ENCODE assay signal across 12 mouse cellular contexts in genomic region chr3:95355911-95356544, GRCm38 (mm10). TPM values are rescaled to one million over a fixed set of nuclear protein-coding genes. Genes with fewer than 3 reads are reported as not detected.
A peak's percentile ranks its signal among the peaks of the same experiment; 100 is the strongest.
DNase-seq lines count a peak whose midpoint lies in the region; ATAC-seq and TF ChIP-seq lines count a peak whose summit lies in the region.
"Not testable (repeated sequence)": the region's sequence is repeated elsewhere in the genome, so short reads cannot be mapped to it uniquely, and the experiment has no call there.
"Had no signal": no experiment of that assay in that cellular context is flagged by ENCODE, and none has a peak within 500 bp of the region (broad histone marks: within the 10 kb centered on the region; RNA-seq: fewer than 3 reads in every experiment).

No protein-coding gene starts in this region.

- 35% methylated on average over 13 of the region's 19 CpGs for WGBS in forebrain, embryonic 10.5 days
- WGBS in heart, embryonic 12.5 days, result 17% methylated on average over 10 of the region's 19 CpGs
- WGBS in hindbrain, postnatal 0 days, result 29% methylated on average over 8 of the region's 19 CpGs
- WGBS in limb, embryonic 12.5 days, result 22% methylated on average over 12 of the region's 19 CpGs
- 10% methylated on average over 4 of the region's 19 CpGs for WGBS in lung, postnatal 0 days
- 29% methylated on average over 9 of the region's 19 CpGs for WGBS in neural tube, embryonic 11.5 days
- WGBS in thymus, adult 2 months, result 9% methylated on average over 11 of the region's 19 CpGs

- not testable (repeated sequence) for ATAC-seq in heart, embryonic 12.5 days (ENCODE audit: insufficient number of reproducible peaks, low FRiP score); limb, embryonic 12.5 days (ENCODE audit: insufficient number of reproducible peaks, insufficient read depth, low FRiP score, low TSS enrichment, low read depth); lung, postnatal 0 days; neural tube, embryonic 11.5 days (ENCODE audit: insufficient read depth, low FRiP score, low TSS enrichment)
- 0 out of 2 replicates have a peak, but pooled peaks have one; percentile 30 for ATAC-seq in hindbrain, postnatal 0 days

- H3K4me3 ChIP-seq in forebrain, embryonic 10.5 days, result peak overlapping the region; percentile 62
- peak overlapping the region; percentile 73 for H3K4me3 ChIP-seq in heart, embryonic 12.5 days
- H3K4me3 ChIP-seq in hindbrain, postnatal 0 days (ENCODE audit: low read length), result peak overlapping the region; percentile 45
- peak overlapping the region; percentile 57 for H3K4me3 ChIP-seq in limb, embryonic 12.5 days (replicated peaks)
- peak overlapping the region; percentile 47; the same call in 1 of the 2 replicates for H3K4me3 ChIP-seq in lung, postnatal 0 days (ENCODE audit: low read depth, low read length)
- H3K4me3 ChIP-seq in neural tube, embryonic 11.5 days (ENCODE audit: low read depth, low read length), result peak overlapping the region; percentile 49
- H3K4me3 ChIP-seq in thymus, adult 2 months (ENCODE audit: control insufficient read depth, insufficient read depth, low read length), result peak overlapping the region; percentile 47

- not testable (repeated sequence) for TF ChIP-seq EP300 in lung, postnatal 0 days (IDR thresholded peaks at IDR 0.05)

- not testable (repeated sequence) for H3K27ac ChIP-seq in forebrain, embryonic 10.5 days; heart, embryonic 12.5 days (ENCODE audit: poor library complexity, severe bottlenecking); hindbrain, postnatal 0 days; limb, embryonic 12.5 days; lung, postnatal 0 days (ENCODE audit: low read length); neural tube, embryonic 11.5 days (ENCODE audit: low read depth, low read length); thymus, adult 2 months (ENCODE audit: control insufficient read depth, insufficient read depth, low read length)

- not testable (repeated sequence) for H3K4me1 ChIP-seq in forebrain, embryonic 10.5 days; heart, embryonic 12.5 days (replicated peaks); hindbrain, postnatal 0 days (ENCODE audit: insufficient read depth, low read length); limb, embryonic 12.5 days (replicated peaks); lung, postnatal 0 days (ENCODE audit: insufficient read depth, low read depth, low read length); neural tube, embryonic 11.5 days (ENCODE audit: control insufficient read depth, insufficient read depth, low read length); thymus, adult 2 months (replicated peaks; ENCODE audit: control insufficient read depth, insufficient read depth, low read length)

- not testable (repeated sequence) for H3K9me3 ChIP-seq in forebrain, embryonic 10.5 days; heart, embryonic 12.5 days (replicated peaks); hindbrain, postnatal 0 days (ENCODE audit: low read length); limb, embryonic 12.5 days; lung, postnatal 0 days (ENCODE audit: low read length); neural tube, embryonic 11.5 days (ENCODE audit: control insufficient read depth, low read length)

- 0 out of 2 replicates have a peak overlapping the region, but pooled peaks have one; percentile 82 for H3K9ac ChIP-seq in heart, embryonic 12.5 days
- H3K9ac ChIP-seq in hindbrain, postnatal 0 days (replicated peaks; ENCODE audit: low read length); limb, embryonic 12.5 days (replicated peaks); lung, postnatal 0 days (replicated peaks; ENCODE audit: low read depth); neural tube, embryonic 11.5 days (ENCODE audit: low read length): not testable (repeated sequence)

- H3K36me3 ChIP-seq in forebrain, embryonic 10.5 days (replicated peaks), result peaks cover 38% of the 10 kb centered on the region
- peaks cover 22% of the 10 kb centered on the region for H3K36me3 ChIP-seq in heart, embryonic 12.5 days
- peaks cover 20% of the 10 kb centered on the region for H3K36me3 ChIP-seq in hindbrain, postnatal 0 days (ENCODE audit: insufficient read depth, low read length)
- H3K36me3 ChIP-seq in limb, embryonic 12.5 days, result peaks cover 32% of the 10 kb centered on the region
- H3K36me3 ChIP-seq in lung, postnatal 0 days (ENCODE audit: insufficient read depth, low read length); neural tube, embryonic 11.5 days (ENCODE audit: control insufficient read depth, insufficient read depth, low read length): not testable (repeated sequence)
- peaks cover 19% of the 10 kb centered on the region for H3K36me3 ChIP-seq in thymus, adult 2 months (ENCODE audit: control insufficient read depth, insufficient read depth, low read length)

- not testable (repeated sequence) for TF ChIP-seq POLR2A in thymus, adult 2 months (IDR thresholded peaks at IDR 0.05; ENCODE audit: control insufficient read depth, extremely low read depth, insufficient read depth, low read length, poor library complexity)

- H3K27me3 ChIP-seq in forebrain, embryonic 10.5 days (ENCODE audit: poor library complexity, severe bottlenecking); heart, embryonic 12.5 days (replicated peaks); hindbrain, postnatal 0 days (ENCODE audit: insufficient read depth, low read length); limb, embryonic 12.5 days; lung, postnatal 0 days (replicated peaks; ENCODE audit: insufficient read depth, low read length); neural tube, embryonic 11.5 days (ENCODE audit: control insufficient read depth, insufficient read depth, low read length); thymus, adult 2 months (ENCODE audit: control insufficient read depth, insufficient read depth, low read length): not testable (repeated sequence)

- peak; percentile 8 for DNase-seq in adrenal gland, adult 2 months
- not testable (repeated sequence) for DNase-seq in forebrain, embryonic 10.5 days (ENCODE audit: extremely low spot score, low spot score); hindbrain, postnatal 0 days (ENCODE audit: low spot score); lung, postnatal 0 days (ENCODE audit: low spot score); neural tube, embryonic 11.5 days (ENCODE audit: low spot score); thymus, adult 2 months

- not testable (repeated sequence) for TF ChIP-seq CTCF in hindbrain, postnatal 0 days (IDR thresholded peaks at IDR 0.05; ENCODE audit: low read depth); lung, postnatal 0 days (IDR thresholded peaks at IDR 0.05); thymus, adult 2 months (IDR thresholded peaks at IDR 0.05; ENCODE audit: borderline replicate concordance, control insufficient read depth, extremely low read depth, insufficient read depth, low read length, poor library complexity)

- H3K4me2 ChIP-seq in heart, embryonic 12.5 days, result peak overlapping the region; percentile 63
- H3K4me2 ChIP-seq in hindbrain, postnatal 0 days (ENCODE audit: low read depth, low read length), result peak overlapping the region; percentile 52; the same call in 1 of the 2 replicates
- peak overlapping the region; percentile 47 for H3K4me2 ChIP-seq in limb, embryonic 12.5 days
- H3K4me2 ChIP-seq in lung, postnatal 0 days (replicated peaks; ENCODE audit: low read depth, low read length), result peak overlapping the region; percentile 52; the same call in 1 of the 2 replicates
- peak overlapping the region; percentile 30; the same call in 1 of the 2 replicates for H3K4me2 ChIP-seq in neural tube, embryonic 11.5 days (ENCODE audit: low read depth)

RNA-seq across cellular contexts. Expression of gene Setdb1, which starts 1.0 kb away (rescaled TPM):
- 10 to 100 TPM; 20.7 to 21.7 TPM for total RNA-seq in adrenal gland, adult 2 months (2021)
- polyA plus RNA-seq in adrenal gland, adult 2 months (2012; rRNA removed), result 6.9 and 7.6 TPM in 2 replicates
- polyA plus RNA-seq in forebrain, embryonic 10.5 days (2016; fragmentation: Nextera tagmentation; extraction: Ambion mirVana), result 59.1 and 64.2 TPM in 2 replicates
- 29.7 and 30.9 TPM in 2 replicates for polyA plus RNA-seq in heart, embryonic 12.5 days (2016; fragmentation: Nextera tagmentation; extraction: Ambion mirVana)
- 36.6 and 50.8 TPM in 2 replicates for total RNA-seq in hindbrain, postnatal 0 days (2014; rRNA removed)
- 26.4 and 26.5 TPM in 2 replicates for polyA plus RNA-seq in hindbrain, postnatal 0 days (2015; fragmentation: Nextera tagmentation; extraction: Ambion mirVana)
- 63.7 and 67.2 TPM in 2 replicates for polyA plus RNA-seq in limb, embryonic 12.5 days (2016; fragmentation: Nextera tagmentation; extraction: Ambion mirVana)
- polyA plus RNA-seq in lung, postnatal 0 days (2015; fragmentation: Nextera tagmentation; extraction: Ambion mirVana), result 11.5 and 13.2 TPM in 2 replicates
- 67.1 and 68.7 TPM in 2 replicates for polyA plus RNA-seq in neural tube, embryonic 11.5 days (2014; fragmentation: Nextera tagmentation; extraction: Ambion mirVana)
- polyA plus RNA-seq in thymus, adult 2 months (2012; rRNA removed), result 30.7 and 31.8 TPM in 2 replicates

RNA-seq across cellular contexts. Expression of gene Cers2, which starts 41.4 kb away (rescaled TPM):
- total RNA-seq in adrenal gland, adult 2 months (2021), result 100 to 1,000 TPM; 224 to 263 TPM
- 78.7 and 99.1 TPM in 2 replicates for polyA plus RNA-seq in adrenal gland, adult 2 months (2012; rRNA removed)
- 119 and 130 TPM in 2 replicates for polyA plus RNA-seq in forebrain, embryonic 10.5 days (2016; fragmentation: Nextera tagmentation; extraction: Ambion mirVana)
- 136 and 137 TPM in 2 replicates for polyA plus RNA-seq in heart, embryonic 12.5 days (2016; fragmentation: Nextera tagmentation; extraction: Ambion mirVana)
- total RNA-seq in hindbrain, postnatal 0 days (2014; rRNA removed), result 43.7 and 64.0 TPM in 2 replicates
- polyA plus RNA-seq in hindbrain, postnatal 0 days (2015; fragmentation: Nextera tagmentation; extraction: Ambion mirVana), result 87.4 and 90.5 TPM in 2 replicates
- polyA plus RNA-seq in limb, embryonic 12.5 days (2016; fragmentation: Nextera tagmentation; extraction: Ambion mirVana), result 158 and 170 TPM in 2 replicates
- 291 and 299 TPM in 2 replicates for polyA plus RNA-seq in lung, postnatal 0 days (2015; fragmentation: Nextera tagmentation; extraction: Ambion mirVana)
- polyA plus RNA-seq in neural tube, embryonic 11.5 days (2014; fragmentation: Nextera tagmentation; extraction: Ambion mirVana), result 107 and 109 TPM in 2 replicates
- polyA plus RNA-seq in thymus, adult 2 months (2012; rRNA removed), result 129 and 140 TPM in 2 replicates

RNA-seq across cellular contexts. Expression of gene 4930558C23Rik, which starts 46.6 kb away (rescaled TPM):
- not detected for total RNA-seq in adrenal gland, adult 2 months (2021)
- not detected in 2 replicates for polyA plus RNA-seq in adrenal gland, adult 2 months (2012; rRNA removed)
- not detected in 2 replicates for polyA plus RNA-seq in forebrain, embryonic 10.5 days (2016; fragmentation: Nextera tagmentation; extraction: Ambion mirVana)
- polyA plus RNA-seq in heart, embryonic 12.5 days (2016; fragmentation: Nextera tagmentation; extraction: Ambion mirVana), result not detected in 2 replicates
- not detected in 2 replicates for total RNA-seq in hindbrain, postnatal 0 days (2014; rRNA removed)
- not detected in 2 replicates for polyA plus RNA-seq in hindbrain, postnatal 0 days (2015; fragmentation: Nextera tagmentation; extraction: Ambion mirVana)
- not detected in 2 replicates for polyA plus RNA-seq in limb, embryonic 12.5 days (2016; fragmentation: Nextera tagmentation; extraction: Ambion mirVana)
- 0.23 and 0.45 TPM in 2 replicates for polyA plus RNA-seq in lung, postnatal 0 days (2015; fragmentation: Nextera tagmentation; extraction: Ambion mirVana)
- not detected in 2 replicates for polyA plus RNA-seq in neural tube, embryonic 11.5 days (2014; fragmentation: Nextera tagmentation; extraction: Ambion mirVana)
- polyA plus RNA-seq in thymus, adult 2 months (2012; rRNA removed), result not detected in 2 replicates
- total RNA-seq: layer of hippocampus, postnatal 10 days; liver, adult 2 months had no signal
- polyA plus RNA-seq: CD4-positive, CD25-positive, alpha-beta regulatory T cell, adult 4 months; gonadal fat pad, adult 2 months; liver, adult 2 months had no signal

RNA-seq across cellular contexts. Expression of gene Anxa9, which starts 49.1 kb away (rescaled TPM):
- total RNA-seq in adrenal gland, adult 2 months (2021), result 1 to 10 TPM; 1.2 to 2.5 TPM
- polyA plus RNA-seq in adrenal gland, adult 2 months (2012; rRNA removed), result 0.88 and 1.3 TPM in 2 replicates
- polyA plus RNA-seq in forebrain, embryonic 10.5 days (2016; fragmentation: Nextera tagmentation; extraction: Ambion mirVana), result 1.8 and 1.9 TPM in 2 replicates
- polyA plus RNA-seq in heart, embryonic 12.5 days (2016; fragmentation: Nextera tagmentation; extraction: Ambion mirVana), result 1.2 and 1.7 TPM in 2 replicates
- 0.31 TPM in 1 of 2 replicates, not detected in the other for total RNA-seq in hindbrain, postnatal 0 days (2014; rRNA removed)
- 0.28 and 0.48 TPM in 2 replicates for polyA plus RNA-seq in hindbrain, postnatal 0 days (2015; fragmentation: Nextera tagmentation; extraction: Ambion mirVana)
- polyA plus RNA-seq in limb, embryonic 12.5 days (2016; fragmentation: Nextera tagmentation; extraction: Ambion mirVana), result 1.8 and 1.9 TPM in 2 replicates
- polyA plus RNA-seq in lung, postnatal 0 days (2015; fragmentation: Nextera tagmentation; extraction: Ambion mirVana), result 1.4 and 1.6 TPM in 2 replicates
- polyA plus RNA-seq in neural tube, embryonic 11.5 days (2014; fragmentation: Nextera tagmentation; extraction: Ambion mirVana), result 1.2 TPM in 2 replicates
- polyA plus RNA-seq in thymus, adult 2 months (2012; rRNA removed), result 1.4 and 1.5 TPM in 2 replicates
